Mouse (Mus musculus) forebrain, embryonic 16.5 days (tissue): ENCODE measurements around the gene Ppp1r13b. TPM values are rescaled to one million over a fixed set of nuclear protein-coding genes. Genes with fewer than 3 reads are reported as not detected.
A peak's percentile ranks its signal among the peaks of the same experiment; 100 is the strongest.

Experiments used
- ATAC-seq: fragments of 200-750 bp; cut with Nextera tagmentation; 2 replicates; pipeline ENCODE4 v1.8.0; 2017; ENCODE audit warnings: mild to moderate bottlenecking, moderate library complexity
- H3K27ac ChIP-seq: fragments of 300-500 bp; sonication (generic); 2 replicates; pipeline ENCODE4 v1.5.1; 2014; ENCODE audit warnings: low read length, control low read depth
- H3K27me3 ChIP-seq: fragments of 300-500 bp; sonication (generic); replicated peaks from 2 replicates; pipeline ENCODE4 v1.6.1; 2014; ENCODE audit warnings: low read length; ENCODE audit not compliant: control insufficient read depth, insufficient read depth
- H3K36me3 ChIP-seq: fragments of 300-500 bp; sonication (generic); 2 replicates; pipeline ENCODE4 v1.6.1; 2014; ENCODE audit not compliant: control insufficient read depth, insufficient read depth
- H3K4me1 ChIP-seq: fragments of 300-500 bp; sonication (generic); replicated peaks from 2 replicates; pipeline ENCODE4 v1.6.1; 2014; ENCODE audit warnings: low read length; ENCODE audit not compliant: control insufficient read depth, insufficient read depth
- H3K4me2 ChIP-seq: fragments of 300-500 bp; sonication (generic); 2 replicates; pipeline ENCODE4 v1.6.1; 2014; ENCODE audit warnings: mild to moderate bottlenecking, low read length, control low read depth
- H3K4me3 ChIP-seq: fragments of 300-500 bp; sonication (generic); replicated peaks from 2 replicates; pipeline ENCODE4 v1.5.1; 2014; ENCODE audit warnings: mild to moderate bottlenecking, low read length, control low read depth
- H3K9ac ChIP-seq: fragments of 300-500 bp; sonication (generic); replicated peaks from 2 replicates; pipeline ENCODE4 v1.6.1; 2014; ENCODE audit warnings: low read depth, low read length, control low read depth
- H3K9me3 ChIP-seq: fragments of 300-500 bp; sonication (generic); 2 replicates; pipeline ENCODE4 v1.6.1; 2016; ENCODE audit warnings: low read length; ENCODE audit not compliant: control insufficient read depth
- WGBS: fragments of 180-500 bp; shearing (Covaris S2); extraction: QIAGEN DNeasy Blood & Tissue Kit; methylation state at CpG from one replicate; pipeline ENCODE4 v1.1.7; 2014; 5-methylcytosine and 5-hydroxymethylcytosine counted together
- polyA plus RNA-seq: library from polyadenylated mRNA; unstranded; fragments of >200 nt; fragmentation: Nextera tagmentation; extraction: Ambion mirVana; gene quantifications from 2 replicates; pipeline ENCODE4 v1.2.1, GENCODE M21; 2015

Gene Ppp1r13b
- polyA plus RNA-seq, 1 experiment from 2014 or later, result 23.5 TPM

- peak; percentile 100 for ATAC-seq
- Histone ChIP-seq H3K4me3 (peak within 1 kb of the TSS; percentile 81), H3K4me1 (peaks cover 33% of the 10 kb centered on the region), H3K27me3 (no peaks in the 10 kb centered on the region), H3K36me3 (no peaks in the 10 kb centered on the region), H3K9ac (peak within 1 kb of the TSS; percentile 76), H3K27ac (peak within 1 kb of the TSS; percentile 64), H3K9me3 (no peaks in the 10 kb centered on the region), H3K4me2 (peak within 1 kb of the TSS; percentile 92)
- under 1% methylated on average over 67 of the region's 87 CpGs for WGBS
Observed at GRCm38 (mm10) chr12:111813766-111814617, 93.9 kb downstream of the Ppp1r13b start, which contains the start of the genes Xrcc3 and Zfyve21. Xrcc3 (minus strand) TSS chr12:111813873. Zfyve21 (plus strand) TSS chr12:111814170.

DNA sequence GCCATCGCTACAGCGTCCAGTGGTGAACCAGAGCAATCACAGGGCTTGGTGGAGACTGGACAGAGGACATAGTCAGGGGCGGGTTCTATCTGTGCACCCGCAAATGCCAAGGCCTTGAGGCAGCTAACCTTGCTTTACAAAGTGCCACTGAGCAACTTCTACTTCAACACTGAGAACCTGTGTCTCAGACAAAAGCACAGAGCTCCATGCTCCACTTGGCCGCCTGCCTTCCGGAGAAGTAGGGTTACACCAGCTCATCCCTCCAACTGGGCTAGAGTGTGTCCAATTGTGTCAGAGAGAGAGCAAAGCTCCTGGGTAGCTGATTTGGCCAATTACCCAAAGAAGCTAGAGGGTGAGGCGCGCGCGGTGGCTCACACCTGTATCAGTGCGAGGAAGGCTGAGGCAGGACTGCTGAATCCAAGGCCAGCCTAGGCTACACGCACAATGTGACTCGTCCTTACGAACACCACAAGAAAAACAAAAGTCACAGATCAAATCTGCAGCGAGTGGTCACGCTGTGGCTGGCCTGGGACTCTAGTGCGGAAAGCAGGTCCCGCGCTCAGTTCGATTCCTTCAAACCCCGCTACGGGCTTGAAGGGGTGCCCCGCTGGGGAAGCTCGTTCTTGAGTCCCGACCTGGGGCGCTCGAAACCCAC is 94.7 kb downstream of the Ppp1r13b start:
- H3K27ac ChIP-seq, result no peak overlapping the region

DNA sequence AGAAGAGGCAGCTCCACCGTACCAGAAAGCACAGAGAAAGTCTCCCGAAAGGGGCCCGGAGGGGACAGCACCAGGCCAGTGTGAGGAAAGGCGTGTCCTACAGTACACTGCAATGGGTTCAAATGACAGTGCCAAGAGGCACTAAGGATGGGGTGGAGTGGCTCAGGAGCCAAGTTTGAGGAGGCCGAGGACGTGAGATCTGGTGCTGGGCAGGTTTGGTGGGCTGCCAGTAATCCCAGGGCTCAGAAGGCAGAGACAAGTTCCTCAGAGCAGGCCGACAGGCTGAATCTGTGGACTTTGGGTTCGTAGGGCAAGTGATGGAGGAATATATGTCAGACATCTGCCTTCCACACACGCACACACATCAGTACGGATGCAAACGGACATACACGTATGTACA is 95.3 kb downstream of the Ppp1r13b start:
- no peaks in the 10 kb centered on the region for H3K9me3 ChIP-seq
- WGBS, result 68% methylated on average over 12 of the region's 12 CpGs
- no peak for ATAC-seq
- peaks cover 9% of the 10 kb centered on the region for H3K36me3 ChIP-seq
- peak overlapping the region; percentile 86 for H3K4me2 ChIP-seq
- H3K4me3 ChIP-seq, result no peak overlapping the region
- no peaks in the 10 kb centered on the region for H3K27me3 ChIP-seq
- H3K4me1 ChIP-seq, result peaks cover 33% of the 10 kb centered on the region
- H3K9ac ChIP-seq, result no peak overlapping the region; the same call in 1 of the 2 replicates
- no peak overlapping the region for H3K27ac ChIP-seq

More for the DNA sequence above, 94.7 kb downstream of the Ppp1r13b start:
- no peaks in the 10 kb centered on the region for H3K9me3 ChIP-seq
- no peaks in the 10 kb centered on the region for H3K27me3 ChIP-seq
- 2% methylated on average over 27 of the region's 27 CpGs for WGBS
- no peak for ATAC-seq
- H3K36me3 ChIP-seq, result peaks cover 3% of the 10 kb centered on the region
- H3K4me2 ChIP-seq, result peak overlapping the region; percentile 86
- H3K4me1 ChIP-seq, result peaks cover 33% of the 10 kb centered on the region
- H3K9ac ChIP-seq, result peak overlapping the region; percentile 54
- H3K4me3 ChIP-seq, result peak overlapping the region; percentile 79

DNA sequence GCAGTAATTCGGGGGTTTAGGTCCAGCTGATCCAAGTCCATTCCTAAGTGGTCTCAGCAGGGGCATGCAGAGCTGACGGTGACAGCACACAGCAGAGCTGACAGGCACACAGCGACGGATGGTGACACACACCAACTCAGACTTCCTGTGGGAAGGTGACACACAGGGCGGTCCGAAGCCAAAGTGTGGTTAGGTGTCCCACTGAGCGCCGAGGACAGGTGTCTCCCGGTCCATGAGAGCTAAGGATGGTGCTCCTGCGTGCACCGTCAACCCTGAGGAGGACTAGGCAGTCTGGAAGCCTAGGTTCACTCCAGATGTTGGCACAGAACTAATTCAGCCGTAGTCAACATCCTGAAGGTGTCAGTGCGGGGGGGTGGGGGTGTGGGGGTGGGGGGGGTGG is 95.8 kb downstream of the Ppp1r13b start:
- H3K4me1 ChIP-seq, result peaks cover 33% of the 10 kb centered on the region
- H3K4me2 ChIP-seq, result no peak overlapping the region
- 88% methylated on average over 13 of the region's 13 CpGs for WGBS
- H3K27ac ChIP-seq, result no peak overlapping the region
- H3K4me3 ChIP-seq, result no peak overlapping the region
- ATAC-seq, result no peak
- peaks cover 12% of the 10 kb centered on the region for H3K36me3 ChIP-seq
- H3K9ac ChIP-seq, result no peak overlapping the region
- H3K9me3 ChIP-seq, result no peaks in the 10 kb centered on the region
- H3K27me3 ChIP-seq, result no peaks in the 10 kb centered on the region

DNA sequence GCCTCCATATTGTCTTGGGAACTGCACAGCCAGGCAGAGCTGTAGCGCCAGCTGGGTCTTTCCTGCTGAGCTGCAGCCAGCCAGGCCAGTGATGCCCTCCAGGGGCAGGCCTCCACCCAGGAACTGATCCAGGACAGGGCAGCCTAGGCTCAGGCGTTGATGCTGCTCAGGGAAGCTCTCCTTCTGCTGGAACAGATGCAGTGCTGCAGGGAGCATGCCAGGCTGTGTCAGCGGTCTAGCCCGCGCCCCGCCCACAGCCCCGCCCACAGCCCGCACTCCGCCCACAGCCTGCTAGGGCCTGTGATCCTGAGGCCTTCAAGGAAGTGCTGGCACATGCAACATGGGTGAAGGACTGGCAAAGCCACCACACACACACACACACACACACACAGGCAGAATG is 98.1 kb downstream of the Ppp1r13b start:
- Histone ChIP-seq H3K4me1 (peaks cover 22% of the 10 kb centered on the region), H3K27ac (peak overlapping the region; percentile 26; the same call in 1 of the 2 replicates), H3K9ac (peak overlapping the region; percentile 40; the same call in 1 of the 2 replicates), H3K4me2 (no peak overlapping the region), H3K27me3 (no peaks in the 10 kb centered on the region), H3K4me3 (no peak overlapping the region), H3K36me3 (peaks cover 15% of the 10 kb centered on the region), H3K9me3 (no peaks in the 10 kb centered on the region)
- 1% methylated on average over 9 of the region's 9 CpGs for WGBS
- ATAC-seq, result peak; percentile 3; the same call in 1 of the 2 replicates

DNA sequence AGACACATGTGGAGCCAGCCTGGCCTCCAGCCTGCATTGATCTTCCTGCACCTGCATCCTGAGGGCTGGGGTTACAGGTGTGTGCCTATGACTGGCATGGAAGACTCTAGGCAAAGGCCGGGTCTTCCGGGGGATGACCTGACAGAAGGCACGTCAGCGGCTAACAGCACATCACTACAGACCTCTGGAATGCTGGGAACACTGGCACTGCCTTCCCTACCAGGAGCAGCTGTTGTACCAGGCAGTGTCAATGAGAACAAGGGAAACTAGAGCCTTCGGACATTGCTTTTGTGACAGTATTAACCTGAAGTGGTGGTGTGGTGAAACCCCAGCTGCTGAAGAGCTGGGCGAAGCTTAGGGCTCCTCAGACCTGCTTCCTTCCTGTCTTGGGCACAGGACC is 99.1 kb downstream of the Ppp1r13b start:
- H3K4me2 ChIP-seq, result no peak overlapping the region
- no peak for ATAC-seq
- no peak overlapping the region for H3K4me3 ChIP-seq
- 91% methylated on average over 6 of the region's 6 CpGs for WGBS
- H3K27me3 ChIP-seq, result no peaks in the 10 kb centered on the region
- peaks cover 18% of the 10 kb centered on the region for H3K4me1 ChIP-seq
- peaks cover 15% of the 10 kb centered on the region for H3K36me3 ChIP-seq
- no peaks in the 10 kb centered on the region for H3K9me3 ChIP-seq
- H3K27ac ChIP-seq, result no peak overlapping the region
- no peak overlapping the region for H3K9ac ChIP-seq

DNA sequence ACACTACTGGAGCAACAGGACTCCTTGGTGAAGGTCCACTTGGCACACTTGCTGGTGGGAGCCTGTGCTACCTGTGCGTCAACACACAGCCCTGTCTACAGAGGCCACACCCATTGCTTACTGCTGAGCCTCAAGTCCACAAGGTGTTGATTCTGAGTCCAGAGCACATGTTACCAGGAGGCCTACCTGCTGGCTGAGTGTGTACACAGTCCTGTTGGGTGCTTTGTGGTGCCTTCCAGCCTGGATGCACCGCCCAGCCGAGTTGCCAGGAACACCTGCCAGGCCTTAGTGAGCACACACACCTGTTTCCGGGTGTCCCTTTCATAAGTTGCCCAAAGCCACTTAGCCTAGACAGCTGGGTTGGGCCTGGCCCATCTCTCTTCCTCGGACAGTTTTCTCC is 104.4 kb downstream of the Ppp1r13b start:
- no peaks in the 10 kb centered on the region for H3K9me3 ChIP-seq
- WGBS, result 88% methylated on average over 5 of the region's 5 CpGs
- no peak overlapping the region for H3K4me2 ChIP-seq
- no peak for ATAC-seq
- H3K36me3 ChIP-seq, result peaks cover 16% of the 10 kb centered on the region
- no peak overlapping the region for H3K27ac ChIP-seq
- H3K4me1 ChIP-seq, result no peaks in the 10 kb centered on the region
- no peaks in the 10 kb centered on the region for H3K27me3 ChIP-seq
- H3K9ac ChIP-seq, result no peak overlapping the region
- H3K4me3 ChIP-seq, result no peak overlapping the region

DNA sequence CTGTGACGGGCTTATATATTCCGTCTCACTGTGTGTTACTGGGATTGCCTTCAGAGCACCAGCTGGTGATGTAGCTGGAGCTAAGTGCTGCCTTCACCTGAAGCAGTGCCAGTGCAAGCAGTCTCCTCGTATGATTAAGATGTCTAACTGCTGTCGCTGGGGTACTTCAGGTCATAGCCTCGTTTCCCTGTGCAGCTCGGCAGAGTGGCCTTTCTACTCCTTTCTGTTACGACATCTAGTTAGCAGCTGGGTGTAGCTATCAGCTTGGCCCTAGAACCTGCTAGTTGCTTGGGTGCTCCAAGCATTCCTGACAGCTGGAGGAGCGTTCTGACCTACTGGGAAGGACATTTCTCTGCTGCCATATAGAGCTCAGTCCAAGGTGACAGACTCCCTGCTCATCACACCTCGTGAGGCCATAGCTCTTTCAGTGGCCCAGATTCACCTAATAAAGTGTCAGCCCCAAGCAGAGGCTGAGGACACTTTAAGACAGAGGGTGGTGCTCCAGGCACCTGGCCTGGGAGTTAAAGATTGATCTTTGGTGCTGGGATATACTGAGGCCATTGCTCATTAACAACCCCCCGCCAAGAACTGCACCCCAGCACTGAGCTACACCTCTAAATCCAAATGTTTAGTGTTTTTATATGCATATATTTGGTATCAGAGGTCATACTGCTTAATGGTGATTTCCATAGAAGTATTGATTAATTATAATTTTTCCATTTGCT is 107.3 kb downstream of the Ppp1r13b start:
- Histone ChIP-seq H3K27ac (no peak overlapping the region), H3K27me3 (no peaks in the 10 kb centered on the region), H3K9ac (no peak overlapping the region), H3K4me1 (no peaks in the 10 kb centered on the region), H3K4me2 (no peak overlapping the region), H3K36me3 (peaks cover 4% of the 10 kb centered on the region; the same call in 1 of the 2 replicates), H3K9me3 (no peaks in the 10 kb centered on the region), H3K4me3 (no peak overlapping the region)
- ATAC-seq, result no peak
- WGBS, result 84% methylated on average over 10 of the region's 10 CpGs

DNA sequence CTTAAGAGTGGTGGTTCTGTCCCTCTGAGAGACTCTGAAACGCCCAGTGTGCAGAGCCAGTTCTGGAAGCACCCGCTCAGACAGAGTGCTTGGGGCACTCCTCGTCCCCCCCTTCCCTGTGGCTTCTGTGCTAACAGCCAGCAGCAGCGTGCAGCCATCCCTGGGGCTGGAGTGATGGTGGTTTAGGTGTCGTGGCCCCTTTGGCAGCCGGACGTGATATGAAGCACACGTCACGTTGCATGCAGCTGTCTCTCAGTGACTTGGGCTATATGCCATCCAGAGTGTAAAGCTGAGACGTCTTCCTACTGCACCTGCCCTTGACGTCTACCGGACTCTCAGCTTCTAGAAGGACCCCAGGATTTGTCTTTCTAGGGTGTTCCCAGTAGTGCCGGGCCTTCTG is 109.4 kb downstream of the Ppp1r13b start:
- H3K9me3 ChIP-seq, result no peaks in the 10 kb centered on the region
- H3K27ac ChIP-seq, result no peak overlapping the region
- 90% methylated on average over 13 of the region's 13 CpGs for WGBS
- H3K4me3 ChIP-seq, result no peak overlapping the region
- H3K4me2 ChIP-seq, result no peak overlapping the region
- no peak for ATAC-seq
- peaks cover 9% of the 10 kb centered on the region for H3K36me3 ChIP-seq
- H3K27me3 ChIP-seq, result no peaks in the 10 kb centered on the region
- H3K4me1 ChIP-seq, result no peaks in the 10 kb centered on the region
- no peak overlapping the region for H3K9ac ChIP-seq
